Comparison of ENCODE assay signal across 10 mouse cellular contexts in the genomic region with DNA sequence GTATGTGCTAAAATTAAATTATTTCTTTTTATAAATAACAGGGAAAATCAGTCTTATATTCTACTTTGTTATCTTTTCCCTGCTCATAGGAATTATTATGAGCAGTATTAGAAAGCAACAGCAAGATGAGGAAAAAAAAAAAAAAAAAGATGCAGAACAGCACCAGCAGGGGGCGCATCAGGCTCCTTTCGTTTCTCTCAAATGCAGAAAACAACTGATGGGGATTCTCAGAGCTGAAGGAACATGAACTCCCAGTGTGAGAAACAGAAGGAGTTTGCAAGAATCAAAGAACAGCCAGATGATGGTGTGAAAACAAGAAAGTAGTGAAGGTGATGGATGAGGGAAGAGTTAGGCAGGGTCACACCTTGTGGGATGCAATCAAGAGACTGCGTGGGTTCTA.
A peak's percentile ranks its signal among the peaks of the same experiment; 100 is the strongest.
DNase-seq lines count a peak whose midpoint lies in the region; ATAC-seq lines count a peak whose summit lies in the region.
"Had no signal": no experiment of that assay in that cellular context is flagged by ENCODE, and none has a peak within 500 bp of the region (broad histone marks: within the 10 kb centered on the region; RNA-seq: fewer than 3 reads in every experiment).

No protein-coding gene starts in this region.

- no peak overlapping the region for H3K4me3 ChIP-seq in forebrain, embryonic 11.5 days (ENCODE audit: low read depth, low read length)
- H3K4me3 ChIP-seq in forebrain, embryonic 12.5 days (replicated peaks): no peak overlapping the region
- no peak overlapping the region for H3K4me3 ChIP-seq in midbrain, embryonic 10.5 days
- no peak overlapping the region for H3K4me3 ChIP-seq in midbrain, embryonic 15.5 days
- H3K4me3 ChIP-seq: heart, embryonic 13.5 days; liver, embryonic 13.5 days had no signal

- no peak overlapping the region for H3K27ac ChIP-seq in forebrain, embryonic 11.5 days (ENCODE audit: low read depth, low read length)
- H3K27ac ChIP-seq in forebrain, embryonic 12.5 days: no peak overlapping the region
- H3K27ac ChIP-seq in midbrain, embryonic 10.5 days (replicated peaks): no peak overlapping the region
- H3K27ac ChIP-seq in midbrain, embryonic 15.5 days: no peak overlapping the region
- H3K27ac ChIP-seq: heart, embryonic 13.5 days; liver, embryonic 13.5 days had no signal

- H3K4me1 ChIP-seq in forebrain, embryonic 11.5 days (replicated peaks; ENCODE audit: control insufficient read depth, insufficient read depth, low read length): no peaks in the 10 kb centered on the region
- H3K4me1 ChIP-seq in forebrain, embryonic 12.5 days: no peaks in the 10 kb centered on the region
- H3K4me1 ChIP-seq in midbrain, embryonic 10.5 days: no peaks in the 10 kb centered on the region
- H3K4me1 ChIP-seq in midbrain, embryonic 15.5 days: no peaks in the 10 kb centered on the region
- H3K4me1 ChIP-seq: heart, embryonic 13.5 days; liver, embryonic 13.5 days had no signal

- no peaks in the 10 kb centered on the region for H3K36me3 ChIP-seq in forebrain, embryonic 11.5 days (ENCODE audit: control insufficient read depth, insufficient read depth, low read length)
- no peaks in the 10 kb centered on the region for H3K36me3 ChIP-seq in forebrain, embryonic 12.5 days (replicated peaks)
- H3K36me3 ChIP-seq in midbrain, embryonic 10.5 days: no peaks in the 10 kb centered on the region
- H3K36me3 ChIP-seq in midbrain, embryonic 15.5 days (replicated peaks): no peaks in the 10 kb centered on the region
- H3K36me3 ChIP-seq: heart, embryonic 13.5 days; liver, embryonic 13.5 days had no signal

- no peak overlapping the region for H3K4me2 ChIP-seq in forebrain, embryonic 11.5 days (ENCODE audit: low read depth, low read length, severe bottlenecking)
- no peak overlapping the region for H3K4me2 ChIP-seq in forebrain, embryonic 12.5 days
- no peak overlapping the region for H3K4me2 ChIP-seq in midbrain, embryonic 15.5 days
- H3K4me2 ChIP-seq: heart, embryonic 13.5 days; liver, embryonic 13.5 days had no signal

- H3K27me3 ChIP-seq in forebrain, embryonic 11.5 days (ENCODE audit: control insufficient read depth, insufficient read depth, low read length): no peaks in the 10 kb centered on the region
- H3K27me3 ChIP-seq in forebrain, embryonic 12.5 days: no peaks in the 10 kb centered on the region
- H3K27me3 ChIP-seq in midbrain, embryonic 10.5 days (ENCODE audit: low read depth, poor library complexity, severe bottlenecking): no peaks in the 10 kb centered on the region
- no peaks in the 10 kb centered on the region for H3K27me3 ChIP-seq in midbrain, embryonic 15.5 days (replicated peaks)
- H3K27me3 ChIP-seq: heart, embryonic 13.5 days; liver, embryonic 13.5 days had no signal

- 30% methylated on average over 3 of the region's 3 CpGs for WGBS in forebrain, embryonic 11.5 days
- 34% methylated on average over 3 of the region's 3 CpGs for WGBS in forebrain, embryonic 12.5 days
- 33% methylated on average over 3 of the region's 3 CpGs for WGBS in midbrain, embryonic 10.5 days
- WGBS in midbrain, embryonic 15.5 days: 33% methylated on average over 3 of the region's 3 CpGs

- no peaks in the 10 kb centered on the region for H3K9me3 ChIP-seq in forebrain, embryonic 11.5 days (ENCODE audit: control insufficient read depth, low read length)
- no peaks in the 10 kb centered on the region for H3K9me3 ChIP-seq in forebrain, embryonic 12.5 days
- no peaks in the 10 kb centered on the region for H3K9me3 ChIP-seq in midbrain, embryonic 10.5 days (replicated peaks)
- H3K9me3 ChIP-seq in midbrain, embryonic 15.5 days: no peaks in the 10 kb centered on the region
- H3K9me3 ChIP-seq: heart, embryonic 13.5 days; liver, embryonic 13.5 days had no signal

- DNase-seq in forebrain, embryonic 11.5 days (ENCODE audit: low spot score): peak; percentile 60
- peak; percentile 23 for DNase-seq in midbrain, embryonic 10.5 days (ENCODE audit: low spot score)
- peak; percentile 21 for DNase-seq in adrenal gland, postnatal 25 days
- DNase-seq in kidney, postnatal 4 days: peak; percentile 51 to 53
- DNase-seq in right cerebral cortex, postnatal 14 days: peak; percentile 42
- no peak for DNase-seq in spleen, postnatal 4 days (ENCODE audit: low spot score in 2 of 2)
- DNase-seq: liver, embryonic 13.5 days had no signal

- no peak for ATAC-seq in forebrain, embryonic 11.5 days (replicated peaks; ENCODE audit: low FRiP score)
- no peak for ATAC-seq in forebrain, embryonic 12.5 days (ENCODE audit: low FRiP score)
- ATAC-seq in midbrain, embryonic 15.5 days (replicated peaks): no peak

- H3K9ac ChIP-seq in forebrain, embryonic 11.5 days (ENCODE audit: low read length): no peak overlapping the region
- H3K9ac ChIP-seq in forebrain, embryonic 12.5 days: no peak overlapping the region
- no peak overlapping the region for H3K9ac ChIP-seq in midbrain, embryonic 15.5 days
- H3K9ac ChIP-seq: heart, embryonic 13.5 days; liver, embryonic 13.5 days had no signal

Comparison
In these comparisons a context has a peak if more than half of its experiments do, and no peak if none do; other contexts are left out.
1. DNase-seq: peak in forebrain, embryonic 11.5 days (single experiment), midbrain, embryonic 10.5 days (single experiment), adrenal gland, postnatal 25 days (single experiment), kidney, postnatal 4 days (2 of 2) and right cerebral cortex, postnatal 14 days (single experiment); none in spleen, postnatal 4 days (0 of 2).